Mouse (Mus musculus): ENCODE results near the gene Tbc1d22a. TPM values are rescaled to one million over a fixed set of nuclear protein-coding genes. Genes with fewer than 3 reads are reported as not detected.

Gene Tbc1d22a
- polyA plus RNA-seq, 2 experiments: 8.7 to 15.5 TPM

DNA sequence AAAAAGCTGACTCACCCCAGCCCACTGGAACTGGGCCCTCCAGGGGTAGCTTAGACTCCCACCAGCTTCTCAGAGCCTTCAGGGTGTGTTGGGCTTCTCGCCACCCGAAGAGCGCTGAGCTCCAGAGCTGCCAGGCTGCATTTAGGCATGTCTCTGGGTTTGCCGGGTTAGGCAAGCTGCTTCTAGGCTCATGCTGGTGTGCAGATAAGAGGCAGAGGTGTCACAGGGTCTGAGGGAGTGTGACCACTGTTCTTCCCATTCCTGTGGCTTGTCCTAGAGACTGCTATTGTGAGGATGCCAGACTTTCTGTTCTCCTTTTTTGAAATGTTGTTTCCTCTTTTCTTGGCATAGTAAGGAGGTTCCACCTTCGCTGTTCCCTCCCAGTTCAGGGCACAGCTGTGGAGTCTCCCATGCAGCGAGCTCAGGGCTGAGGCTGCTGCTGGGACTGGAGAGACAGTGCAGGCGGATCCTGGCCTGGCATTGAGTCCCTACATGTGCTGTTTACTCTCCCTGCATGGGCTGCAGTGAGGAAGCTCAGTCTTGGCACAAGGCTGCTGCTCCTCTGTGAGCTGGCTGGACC is 10.8 kb downstream of the Tbc1d22a start:
- Histone ChIP-seq H3K9me3 (ENCODE audit: control insufficient read depth, low read length) (no peaks in the 10 kb centered on the region), H3K4me3 (replicated peaks; ENCODE audit: low read length) (no peak overlapping the region), H3K4me2 (replicated peaks; ENCODE audit: low read depth, low read length, severe bottlenecking) (no peak overlapping the region), H3K27me3 (ENCODE audit: control insufficient read depth, insufficient read depth, low read length) (no peaks in the 10 kb centered on the region), H3K36me3 (ENCODE audit: control insufficient read depth, insufficient read depth, low read length) (no peaks in the 10 kb centered on the region), H3K4me1 (ENCODE audit: control insufficient read depth, insufficient read depth, low read length) (no peaks in the 10 kb centered on the region), H3K27ac (replicated peaks; ENCODE audit: low read depth, low read length) (no peak overlapping the region), H3K9ac (ENCODE audit: low read depth, low read length, severe bottlenecking) (no peak overlapping the region)
- no peak; the same call in 1 of the 2 replicates for ATAC-seq (ENCODE audit: low FRiP score, low read depth)
- TF ChIP-seq POLR2A (IDR thresholded peaks at IDR 0.05; ENCODE audit: borderline replicate concordance, extremely low read depth, insufficient read depth, insufficient read length): no peak
- 87% methylated on average over 7 of the region's 7 CpGs for WGBS
- no peak for DNase-seq (ENCODE audit: low spot score)

DNA sequence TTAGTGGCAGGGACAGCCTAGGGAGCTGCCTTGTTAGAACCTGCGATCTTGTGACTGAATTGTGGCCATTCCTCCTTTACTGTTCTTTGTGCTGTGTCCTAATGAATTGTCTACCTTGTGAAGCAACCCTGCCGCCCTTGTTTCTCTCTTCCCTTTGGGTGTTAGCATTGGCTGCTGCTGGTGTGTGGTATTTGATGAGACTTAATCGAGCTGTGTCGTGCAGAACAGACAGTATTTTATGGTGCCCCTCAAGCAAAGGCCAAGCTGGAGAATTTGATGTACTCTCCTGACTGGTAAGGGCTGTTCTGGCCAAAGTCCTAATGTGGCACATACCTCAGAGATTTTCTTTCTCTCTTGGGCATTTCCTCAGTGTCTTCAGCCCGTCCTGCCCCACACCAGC is 12.0 kb downstream of the Tbc1d22a start:
- Histone ChIP-seq H3K9me3 (ENCODE audit: control insufficient read depth, low read length) (no peaks in the 10 kb centered on the region), H3K4me1 (ENCODE audit: control insufficient read depth, insufficient read depth, low read length) (peaks cover 6% of the 10 kb centered on the region; the same call in 1 of the 2 replicates), H3K4me3 (replicated peaks; ENCODE audit: low read length) (no peak overlapping the region), H3K36me3 (ENCODE audit: control insufficient read depth, insufficient read depth, low read length) (no peaks in the 10 kb centered on the region), H3K27me3 (ENCODE audit: control insufficient read depth, insufficient read depth, low read length) (no peaks in the 10 kb centered on the region), H3K27ac (replicated peaks; ENCODE audit: low read depth, low read length) (no peak overlapping the region), H3K9ac (ENCODE audit: low read depth, low read length, severe bottlenecking) (no peak overlapping the region), H3K4me2 (replicated peaks; ENCODE audit: low read depth, low read length, severe bottlenecking) (no peak overlapping the region)
- no peak for DNase-seq (ENCODE audit: low spot score)
- no peak for ATAC-seq (ENCODE audit: low FRiP score, low read depth)
- 79% methylated on average over 5 of the region's 5 CpGs for WGBS
- no peak for TF ChIP-seq POLR2A (IDR thresholded peaks at IDR 0.05; ENCODE audit: borderline replicate concordance, extremely low read depth, insufficient read depth, insufficient read length)

DNA sequence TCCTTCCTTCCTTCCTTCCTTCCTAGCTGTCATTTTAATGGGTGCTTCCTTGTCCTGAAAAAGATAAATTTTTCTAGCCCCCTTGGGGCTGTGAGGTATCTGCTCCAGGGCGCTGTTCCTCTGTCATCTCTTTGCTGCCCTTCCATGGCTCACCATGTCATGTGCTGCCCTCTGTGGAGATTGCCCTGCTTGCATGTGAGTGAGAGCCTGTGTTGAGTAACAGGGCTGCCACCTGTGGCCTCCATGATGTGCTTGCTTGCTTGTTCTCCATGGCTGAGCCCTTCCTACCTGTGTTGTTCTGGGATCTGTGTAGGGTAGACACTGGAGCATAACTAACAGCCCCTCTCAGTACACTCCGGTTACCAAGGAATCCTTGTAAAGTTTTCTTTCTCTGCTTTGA is 12.7 kb downstream of the Tbc1d22a start:
- no peaks in the 10 kb centered on the region for H3K36me3 ChIP-seq (ENCODE audit: control insufficient read depth, insufficient read depth, low read length)
- H3K4me2 ChIP-seq (replicated peaks; ENCODE audit: low read depth, low read length, severe bottlenecking): no peak overlapping the region
- no peak for DNase-seq (ENCODE audit: low spot score)
- H3K9ac ChIP-seq (ENCODE audit: low read depth, low read length, severe bottlenecking): no peak overlapping the region
- H3K9me3 ChIP-seq (ENCODE audit: control insufficient read depth, low read length): no peaks in the 10 kb centered on the region
- no peak overlapping the region for H3K27ac ChIP-seq (replicated peaks; ENCODE audit: low read depth, low read length)
- peaks cover 11% of the 10 kb centered on the region; the same call in 1 of the 2 replicates for H3K4me1 ChIP-seq (ENCODE audit: control insufficient read depth, insufficient read depth, low read length)
- 64% methylated on average over 2 of the region's 2 CpGs for WGBS
- H3K27me3 ChIP-seq (ENCODE audit: control insufficient read depth, insufficient read depth, low read length): no peaks in the 10 kb centered on the region
- no peak for ATAC-seq (ENCODE audit: low FRiP score, low read depth)
- TF ChIP-seq POLR2A (IDR thresholded peaks at IDR 0.05; ENCODE audit: borderline replicate concordance, extremely low read depth, insufficient read depth, insufficient read length): no peak
- H3K4me3 ChIP-seq (replicated peaks; ENCODE audit: low read length): no peak overlapping the region

DNA sequence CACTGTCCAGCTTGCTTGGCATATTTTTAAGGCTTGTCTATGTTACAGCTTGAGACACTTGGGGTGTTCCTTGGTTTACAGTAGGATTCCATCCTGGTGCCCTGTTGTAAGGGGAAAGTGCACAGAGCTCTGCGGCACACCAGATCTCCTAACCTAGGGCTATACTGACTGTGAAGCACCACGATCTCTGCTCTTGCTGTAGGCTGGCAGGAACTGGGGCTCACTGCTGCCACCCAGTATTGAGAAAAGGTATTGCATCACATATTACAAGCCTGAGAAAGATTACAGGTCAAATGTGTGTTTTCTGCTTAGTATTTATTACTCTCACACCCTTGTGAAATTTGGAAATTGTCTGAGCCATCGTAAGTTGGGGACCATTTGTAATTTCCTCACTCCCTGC is 13.9 kb downstream of the Tbc1d22a start:
- no peaks in the 10 kb centered on the region for H3K36me3 ChIP-seq (ENCODE audit: control insufficient read depth, insufficient read depth, low read length)
- peaks cover 12% of the 10 kb centered on the region; the same call in 1 of the 2 replicates for H3K4me1 ChIP-seq (ENCODE audit: control insufficient read depth, insufficient read depth, low read length)
- ATAC-seq (ENCODE audit: low FRiP score, low read depth): no peak

DNA sequence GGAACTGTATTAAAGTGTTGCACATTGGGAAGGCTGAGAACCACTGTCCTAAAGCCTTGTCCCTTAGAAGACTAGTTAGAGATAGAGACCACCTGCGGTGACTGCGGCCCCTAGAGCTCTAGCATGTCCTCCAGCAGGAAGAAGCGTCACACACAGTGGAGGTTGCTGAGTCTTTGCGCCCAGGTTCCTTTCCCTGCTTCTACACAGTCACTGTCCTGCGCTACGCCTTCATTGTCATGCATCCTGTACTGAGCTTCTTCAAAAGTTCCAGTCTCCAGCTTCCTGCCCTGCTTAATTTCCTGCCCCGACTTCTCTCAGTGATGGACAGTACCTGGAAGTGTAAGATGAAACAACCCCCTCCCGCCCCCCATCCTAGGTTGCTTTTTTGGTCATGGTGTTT is 14.8 kb downstream of the Tbc1d22a start:
- no peaks in the 10 kb centered on the region for H3K27me3 ChIP-seq (ENCODE audit: control insufficient read depth, insufficient read depth, low read length)
- no peak overlapping the region for H3K27ac ChIP-seq (replicated peaks; ENCODE audit: low read depth, low read length)
- no peak for TF ChIP-seq POLR2A (IDR thresholded peaks at IDR 0.05; ENCODE audit: borderline replicate concordance, extremely low read depth, insufficient read depth, insufficient read length)
- ATAC-seq (ENCODE audit: low FRiP score, low read depth): no peak
- no peaks in the 10 kb centered on the region for H3K9me3 ChIP-seq (ENCODE audit: control insufficient read depth, low read length)
- H3K9ac ChIP-seq (ENCODE audit: low read depth, low read length, severe bottlenecking): no peak overlapping the region
- DNase-seq (ENCODE audit: low spot score): no peak
- H3K4me1 ChIP-seq (ENCODE audit: control insufficient read depth, insufficient read depth, low read length): peaks cover 12% of the 10 kb centered on the region; the same call in 1 of the 2 replicates
- H3K4me2 ChIP-seq (replicated peaks; ENCODE audit: low read depth, low read length, severe bottlenecking): no peak overlapping the region
- no peak overlapping the region for H3K4me3 ChIP-seq (replicated peaks; ENCODE audit: low read length)
- WGBS: 90% methylated on average over 8 of the region's 8 CpGs
- H3K36me3 ChIP-seq (ENCODE audit: control insufficient read depth, insufficient read depth, low read length): no peaks in the 10 kb centered on the region

More for the DNA sequence above, 13.9 kb downstream of the Tbc1d22a start:
- Histone ChIP-seq H3K4me2 (replicated peaks; ENCODE audit: low read depth, low read length, severe bottlenecking) (no peak overlapping the region), H3K27me3 (ENCODE audit: control insufficient read depth, insufficient read depth, low read length) (no peaks in the 10 kb centered on the region), H3K4me3 (replicated peaks; ENCODE audit: low read length) (no peak overlapping the region), H3K27ac (replicated peaks; ENCODE audit: low read depth, low read length) (no peak overlapping the region), H3K9me3 (ENCODE audit: control insufficient read depth, low read length) (no peaks in the 10 kb centered on the region), H3K9ac (ENCODE audit: low read depth, low read length, severe bottlenecking) (no peak overlapping the region)
- WGBS: 41% methylated on average over 3 of the region's 3 CpGs
- DNase-seq (ENCODE audit: low spot score): no peak
- no peak for TF ChIP-seq POLR2A (IDR thresholded peaks at IDR 0.05; ENCODE audit: borderline replicate concordance, extremely low read depth, insufficient read depth, insufficient read length)
